Mouse (Mus musculus) CH12.LX (cell line): ENCODE measurements around the gene Kmt5a. TPM values are rescaled to one million over a fixed set of nuclear protein-coding genes. Genes with fewer than 3 reads are reported as not detected.

Source experiments
- DNase-seq: peaks from one replicate; pipeline ENCODE4 v3.0.0-alpha.2; 2013; ENCODE audit errors: extremely low read depth
- H3K27ac ChIP-seq: 2 replicates; pipeline ENCODE4 v1.5.1; 2012; ENCODE audit warnings: low read depth, mild to moderate bottlenecking, control low read depth, moderate library complexity; ENCODE audit not compliant: insufficient read depth
- H3K27me3 ChIP-seq: replicated peaks from 2 replicates; pipeline ENCODE3; 2012; ENCODE audit warnings: inconsistent platforms
- H3K36me3 ChIP-seq, 2 experiments: replicated peaks in 1 of 2; 2 replicates each; pipeline versions ENCODE3 to v1.6.1; 2012; ENCODE audit warnings: inconsistent platforms in 1 of 2, low read length in 1 of 2, mild to moderate bottlenecking in 1 of 2, mixed read lengths in 1 of 2, moderate library complexity in 1 of 2; ENCODE audit not compliant: control insufficient read depth in 1 of 2, insufficient read depth in 1 of 2
- H3K4me1 ChIP-seq, 2 experiments: 2 replicates each; pipeline ENCODE4 v1.6.1; 2012; ENCODE audit warnings: inconsistent platforms in 1 of 2, moderate library complexity in 1 of 2; ENCODE audit not compliant: insufficient read depth in 2 of 2, control insufficient read depth in 1 of 2
- H3K4me2 ChIP-seq: 2 replicates; pipeline ENCODE4 v1.6.1; 2012; ENCODE audit warnings: low read depth, mild to moderate bottlenecking, control low read depth; ENCODE audit not compliant: poor library complexity, insufficient read depth, severe bottlenecking
- H3K4me3 ChIP-seq, 3 experiments: fragments of 150-350 bp in 1 of 3; sonication (generic) in 1 of 3; replicated peaks in 1 of 3; 2 replicates each; pipeline versions ENCODE3 to v1.5.1; 2011 to 2012; ENCODE audit warnings: low read depth in 2 of 3, low read length in 2 of 3, mild to moderate bottlenecking in 2 of 3, moderate library complexity in 2 of 3, control low read depth in 1 of 3, improper control_type of control experiment in 1 of 3, inconsistent platforms in 1 of 3, mixed read lengths in 1 of 3; ENCODE audit not compliant: poor library complexity in 1 of 3
- H3K79me2 ChIP-seq: replicated peaks from 2 replicates; pipeline ENCODE4 v1.6.1; 2012; ENCODE audit warnings: mild to moderate bottlenecking, moderate library complexity; ENCODE audit not compliant: control insufficient read depth, poor library complexity, insufficient read depth, severe bottlenecking; ENCODE audit errors: extremely low read depth
- H3K9ac ChIP-seq: 2 replicates; pipeline ENCODE4 v1.6.1; 2012; ENCODE audit warnings: low read depth, mild to moderate bottlenecking, control low read depth, moderate library complexity; ENCODE audit not compliant: insufficient read depth
- H3K9me3 ChIP-seq: replicated peaks from 2 replicates; pipeline ENCODE3; 2012; ENCODE audit warnings: low read length, inconsistent platforms, mixed read lengths
- BHLHE40 ChIP-seq: IDR thresholded peaks from 2 replicates; pipeline ENCODE4 v1.6.1; 2011; ENCODE audit warnings: mild to moderate bottlenecking, low read depth, low read length, improper control_type of control experiment
- ETS1 ChIP-seq: conservative IDR thresholded peaks from 2 replicates; pipeline ENCODE4 v1.6.1; 2012; ENCODE audit warnings: low read depth, mild to moderate bottlenecking, inconsistent platforms, low read length, improper control_type of control experiment, moderate library complexity
- GABPA ChIP-seq: IDR thresholded peaks from 2 replicates; pipeline ENCODE4 v1.6.1; 2012; ENCODE audit warnings: low read depth, low read length, improper control_type of control experiment, inconsistent platforms; ENCODE audit not compliant: insufficient replicate concordance
- IRF4 ChIP-seq: IDR thresholded peaks from 2 replicates; pipeline ENCODE4 v1.6.1; 2014; ENCODE audit warnings: low read depth, mild to moderate bottlenecking, inconsistent platforms, low read length, improper control_type of control experiment
- KAT2A ChIP-seq: IDR thresholded peaks from 2 replicates; pipeline ENCODE4 v1.6.1; 2012; ENCODE audit warnings: low read length, improper control_type of control experiment, inconsistent platforms; ENCODE audit not compliant: insufficient replicate concordance
- MAFK ChIP-seq: IDR thresholded peaks from 2 replicates; pipeline ENCODE4 v1.6.1; 2011; ENCODE audit warnings: low read length, improper control_type of control experiment; ENCODE audit not compliant: insufficient replicate concordance
- MEF2A ChIP-seq: IDR thresholded peaks from 2 replicates; pipeline ENCODE4 v1.6.1; 2014; ENCODE audit warnings: low read depth, mild to moderate bottlenecking, inconsistent platforms, low read length, improper control_type of control experiment, borderline replicate concordance
- MXI1 ChIP-seq: IDR thresholded peaks from 2 replicates; pipeline ENCODE4 v1.6.1; 2011; ENCODE audit warnings: mild to moderate bottlenecking, low read depth, low read length, improper control_type of control experiment
- NRF1 ChIP-seq: IDR thresholded peaks from 2 replicates; pipeline ENCODE4 v1.6.1; 2014; ENCODE audit warnings: low read depth, mild to moderate bottlenecking, inconsistent platforms, low read length, improper control_type of control experiment, moderate library complexity
- PAX5 ChIP-seq: IDR thresholded peaks from 2 replicates; pipeline ENCODE4 v1.6.1; 2012; ENCODE audit warnings: low read length, inconsistent platforms, mixed read lengths
- POLR2A ChIP-seq: IDR thresholded peaks from 2 replicates; pipeline ENCODE4 v1.6.1; 2011; ENCODE audit warnings: low read depth, mild to moderate bottlenecking, improper control_type of control experiment, low read length
- RAD21 ChIP-seq: IDR thresholded peaks from 2 replicates; pipeline ENCODE4 v1.6.1; 2011; ENCODE audit warnings: low read depth, mild to moderate bottlenecking, low read length, improper control_type of control experiment, moderate library complexity
- UBTF ChIP-seq: IDR thresholded peaks from 2 replicates; pipeline ENCODE4 v1.6.1; 2012; ENCODE audit warnings: low read depth, mild to moderate bottlenecking, inconsistent platforms, low read length, improper control_type of control experiment, moderate library complexity
- dilution Hi-C: fragments of 300-500 bp; cut with MboI; formaldehyde crosslinking; loops from 2 replicates; pipeline ENCODE4 v1.14.3; 2020; ENCODE audit warnings: low sequenced_read_pairs; ENCODE audit not compliant: extremely low pct_unique_long_range_greater_than_20kb, extremely low pct_ligation_motif_present
- in situ Hi-C: fragments of 300-500 bp; cut with MboI; formaldehyde crosslinking; loops from 3 replicates; pipeline ENCODE4 v1.14.3; 2019; ENCODE audit warnings: low sequenced_read_pairs, low pct_ligation_motif_present, low pct_unique_long_range_greater_than_20kb, mixed read lengths
- polyA plus RNA-seq: library from polyadenylated mRNA; unstranded; fragments of >175 nt; gene quantifications from 2 replicates; pipeline ENCODE4 v1.2.1, GENCODE M21; 2012; ENCODE audit warnings: low read depth; ENCODE audit not compliant: insufficient read length
- total RNA-seq, 2 experiments: library from RNA; depleted of rRNA; stranded (reverse); fragments of 300-350 nt in 1 of 2; fragments of >200 nt in 1 of 2; gene quantifications; 2 replicates each; pipeline ENCODE4 v1.2.3; 2012 to 2014

The Kmt5a gene
- total and polyA plus RNA-seq, 3 experiments = 55.3 to 151 (median 62.8) TPM

GRCm38 (mm10) chr5:124480119-124480518 is 40.4 kb downstream of the Kmt5a start (continued):
- no peak for TF ChIP-seq MEF2A
- peak; percentile 78 for TF ChIP-seq BHLHE40
- TF ChIP-seq PAX5 = no peak

- DNase-seq = no peak
- Histone ChIP-seq H3K4me1 (peaks cover 8 to 47% of the 10 kb centered on the region in 2 experiments; a peak in 3 of 4 replicates), H3K27me3 (no peaks in the 10 kb centered on the region), H3K36me3 (peaks cover 0 to 16% of the 10 kb centered on the region in 2 experiments), H3K9ac (no peak overlapping the region), H3K4me3 (peak overlapping the region in 1 of 3 experiments; percentile 13), H3K79me2 (peaks cover 19% of the 10 kb centered on the region), H3K27ac (peak overlapping the region; percentile 13; the same call in 1 of the 2 replicates), H3K9me3 (no peaks in the 10 kb centered on the region)
- in situ Hi-C loops = no loop called here
- dilution Hi-C loops = no loop called here
- TF ChIP-seq RAD21 (no peak), GABPA (no peak), MXI1 (no peak), IRF4 (no peak), ETS1 (no peak)
- TF ChIP-seq, all 38 proteins: peak for 0
- H3K4me2 ChIP-seq = no peak overlapping the region
Observed at GRCm38 (mm10) chr5:124481714-124482113, 42.0 kb downstream of the Kmt5a start.

GRCm38 (mm10) chr5:124482436-124482965 is 42.8 kb downstream of the Kmt5a start:
- H3K79me2 ChIP-seq = peaks cover 12% of the 10 kb centered on the region
- TF ChIP-seq GABPA = no peak
- no peak for TF ChIP-seq POLR2A
- TF ChIP-seq KAT2A = no peak
- TF ChIP-seq NRF1 = no peak
- TF ChIP-seq ETS1 = no peak
- TF ChIP-seq UBTF = no peak
- no peak for TF ChIP-seq MAFK
- no peak; the same call in 1 of the 2 replicates for TF ChIP-seq MXI1
- no peak for DNase-seq
- H3K27ac ChIP-seq = peak overlapping the region; percentile 93
- peak overlapping the region; percentile 92 for H3K4me2 ChIP-seq
- H3K4me3 ChIP-seq = peak overlapping the region; percentile 66 to 94 (median 71)
- H3K4me1 ChIP-seq = peaks cover 8 to 47% of the 10 kb centered on the region in 2 experiments; a peak in 3 of 4 replicates
- H3K27me3 ChIP-seq = no peaks in the 10 kb centered on the region
- in situ Hi-C loops (no loop called here), dilution Hi-C loops (no loop called here)
- no peaks in the 10 kb centered on the region for H3K9me3 ChIP-seq
- peak overlapping the region; percentile 99 for H3K9ac ChIP-seq
- H3K36me3 ChIP-seq = peaks cover 2 to 20% of the 10 kb centered on the region in 2 experiments
